Mouse (Mus musculus) cerebellum, adult 2 months (tissue): ENCODE results near the gene Cmtr1. TPM values are rescaled to one million over a fixed set of nuclear protein-coding genes. Genes with fewer than 3 reads are reported as not detected.

Experiments
- DNase-seq, 2 experiments: peaks; one replicate each; pipeline ENCODE4 v3.0.0; 2021
- H3K27ac ChIP-seq: fragments of 200-500 bp; 2 replicates; pipeline ENCODE4 v1.5.1; 2012; ENCODE audit warnings: low read length, control low read depth, inconsistent platforms; ENCODE audit not compliant: insufficient read depth
- H3K27me3 ChIP-seq: fragments of 200-500 bp; 2 replicates; pipeline ENCODE4 v1.6.1; 2012; ENCODE audit warnings: inconsistent platforms, mild to moderate bottlenecking, low read length, moderate library complexity; ENCODE audit not compliant: control insufficient read depth, insufficient read depth
- H3K4me1 ChIP-seq: fragments of 200-500 bp; 2 replicates; pipeline ENCODE4 v1.6.1; 2011; ENCODE audit warnings: low read length; ENCODE audit not compliant: control insufficient read depth, insufficient read depth
- H3K4me3 ChIP-seq: fragments of 200-500 bp; replicated peaks from 2 replicates; pipeline ENCODE3; 2011; ENCODE audit warnings: mild to moderate bottlenecking, low read depth, low read length, control low read depth; ENCODE audit not compliant: insufficient read depth
- CTCF ChIP-seq: fragments of 200-500 bp; IDR thresholded peaks from 2 replicates; pipeline ENCODE4 v1.5.1; 2011; ENCODE audit warnings: low read depth, mild to moderate bottlenecking, control low read depth, low read length, moderate library complexity, borderline replicate concordance; ENCODE audit not compliant: insufficient read depth
- POLR2A ChIP-seq: fragments of 200-500 bp; IDR thresholded peaks from 2 replicates; pipeline ENCODE4 v1.6.1; 2011; ENCODE audit warnings: low read length, control low read depth, borderline replicate concordance; ENCODE audit not compliant: insufficient read depth
- WGBS: fragments of 180-500 bp; shearing (Covaris S2); methylation state at CpG from one replicate; pipeline ENCODE4 v1.1.7; 2018; 5-methylcytosine and 5-hydroxymethylcytosine counted together
- polyA plus RNA-seq: library from polyadenylated mRNA; depleted of rRNA; stranded (reverse); fragments of >200 nt; gene quantifications from 2 replicates; pipeline ENCODE4 v1.2.3, GENCODE M21; 2012

Cmtr1 gene
- polyA plus RNA-seq, 1 experiment: 96.5 TPM

GRCm38 (mm10) chr17:29671021-29671420 lies 10.6 kb downstream of the Cmtr1 start:
- WGBS: 10% methylated on average over 2 of the region's 2 CpGs
- H3K27ac ChIP-seq: 0 out of 2 replicates have a peak overlapping the region, but pooled peaks have one; percentile 7
- TF ChIP-seq POLR2A (no peak), CTCF (no peak)
- H3K4me3 ChIP-seq: no peak overlapping the region
- DNase-seq: peak in 1 of 2 experiments; percentile 47
- no peaks in the 10 kb centered on the region for H3K27me3 ChIP-seq
- H3K4me1 ChIP-seq: peaks cover 28% of the 10 kb centered on the region

- no peak overlapping the region for H3K27ac ChIP-seq
- peaks cover 24% of the 10 kb centered on the region for H3K4me1 ChIP-seq
- 97% methylated on average over 4 of the region's 4 CpGs for WGBS
- H3K27me3 ChIP-seq: no peaks in the 10 kb centered on the region
- no peak for DNase-seq
- TF ChIP-seq POLR2A: no peak
- no peak for TF ChIP-seq CTCF
- no peak overlapping the region for H3K4me3 ChIP-seq
Observed at GRCm38 (mm10) chr17:29673325-29673724, 12.9 kb downstream of the Cmtr1 start.

- Histone ChIP-seq H3K4me1 (peaks cover 37% of the 10 kb centered on the region), H3K27me3 (no peaks in the 10 kb centered on the region), H3K27ac (no peak overlapping the region), H3K4me3 (no peak overlapping the region)
- no peak for DNase-seq
- 82% methylated on average over 8 of the region's 8 CpGs for WGBS
- TF ChIP-seq CTCF (no peak), POLR2A (no peak)
Observed at GRCm38 (mm10) chr17:29678526-29678925, 18.1 kb downstream of the Cmtr1 start.

- H3K4me1 ChIP-seq: peaks cover 37% of the 10 kb centered on the region
- TF ChIP-seq POLR2A (no peak), CTCF (no peak)
- no peaks in the 10 kb centered on the region for H3K27me3 ChIP-seq
- H3K27ac ChIP-seq: no peak overlapping the region
- 48% methylated on average over 6 of the region's 6 CpGs for WGBS
- no peak overlapping the region for H3K4me3 ChIP-seq
- DNase-seq: no peak
Observed at GRCm38 (mm10) chr17:29679038-29679767, 18.8 kb downstream of the Cmtr1 start.

- no peak overlapping the region for H3K4me3 ChIP-seq
- 7% methylated on average over 2 of the region's 2 CpGs for WGBS
Observed at GRCm38 (mm10) chr17:29680174-29680573, 19.8 kb downstream of the Cmtr1 start.

GRCm38 (mm10) chr17:29680921-29681320 lies 20.5 kb downstream of the Cmtr1 start:
- Histone ChIP-seq H3K27me3 (no peaks in the 10 kb centered on the region), H3K4me1 (peaks cover 37% of the 10 kb centered on the region), H3K27ac (peak overlapping the region; percentile 49; the same call in 1 of the 2 replicates), H3K4me3 (no peak overlapping the region)
- TF ChIP-seq CTCF (no peak), POLR2A (no peak)
- WGBS: 91% methylated on average over 2 of the region's 2 CpGs
- no peak for DNase-seq

More at GRCm38 (mm10) chr17:29680174-29680573, 19.8 kb downstream of the Cmtr1 start:
- DNase-seq: peak; percentile 96 to 99
- peak overlapping the region; percentile 49; the same call in 1 of the 2 replicates for H3K27ac ChIP-seq
- H3K27me3 ChIP-seq: no peaks in the 10 kb centered on the region
- H3K4me1 ChIP-seq: peaks cover 37% of the 10 kb centered on the region
- TF ChIP-seq CTCF (no peak), POLR2A (no peak)

- no peak for DNase-seq
- H3K4me3 ChIP-seq: no peak overlapping the region
- H3K27me3 ChIP-seq: no peaks in the 10 kb centered on the region
- TF ChIP-seq CTCF (no peak), POLR2A (no peak)
- H3K4me1 ChIP-seq: peaks cover 36% of the 10 kb centered on the region
- H3K27ac ChIP-seq: no peak overlapping the region
- WGBS: 75% methylated on average over 9 of the region's 9 CpGs
Observed at GRCm38 (mm10) chr17:29681669-29682068, 21.3 kb downstream of the Cmtr1 start.

- H3K4me3 ChIP-seq: no peak overlapping the region
- no peak overlapping the region for H3K27ac ChIP-seq
- H3K27me3 ChIP-seq: no peaks in the 10 kb centered on the region
- TF ChIP-seq CTCF (no peak), POLR2A (no peak)
- peaks cover 33% of the 10 kb centered on the region for H3K4me1 ChIP-seq
- no peak for DNase-seq
- 72% methylated on average over 7 of the region's 7 CpGs for WGBS
Observed at GRCm38 (mm10) chr17:29682261-29682660, 21.9 kb downstream of the Cmtr1 start.
